Mouse (Mus musculus) cerebellum, adult 2 months (tissue): ENCODE data around the gene Wdtc1.
A peak's percentile ranks its signal among the peaks of the same experiment; 100 is the strongest.

Source experiments
- CTCF ChIP-seq: fragments of 200-500 bp; IDR thresholded peaks from 2 replicates; pipeline ENCODE4 v1.5.1; 2011; ENCODE audit warnings: low read depth, mild to moderate bottlenecking, control low read depth, low read length, moderate library complexity, borderline replicate concordance; ENCODE audit not compliant: insufficient read depth
- POLR2A ChIP-seq: fragments of 200-500 bp; IDR thresholded peaks from 2 replicates; pipeline ENCODE4 v1.6.1; 2011; ENCODE audit warnings: low read length, control low read depth, borderline replicate concordance; ENCODE audit not compliant: insufficient read depth

DNA sequence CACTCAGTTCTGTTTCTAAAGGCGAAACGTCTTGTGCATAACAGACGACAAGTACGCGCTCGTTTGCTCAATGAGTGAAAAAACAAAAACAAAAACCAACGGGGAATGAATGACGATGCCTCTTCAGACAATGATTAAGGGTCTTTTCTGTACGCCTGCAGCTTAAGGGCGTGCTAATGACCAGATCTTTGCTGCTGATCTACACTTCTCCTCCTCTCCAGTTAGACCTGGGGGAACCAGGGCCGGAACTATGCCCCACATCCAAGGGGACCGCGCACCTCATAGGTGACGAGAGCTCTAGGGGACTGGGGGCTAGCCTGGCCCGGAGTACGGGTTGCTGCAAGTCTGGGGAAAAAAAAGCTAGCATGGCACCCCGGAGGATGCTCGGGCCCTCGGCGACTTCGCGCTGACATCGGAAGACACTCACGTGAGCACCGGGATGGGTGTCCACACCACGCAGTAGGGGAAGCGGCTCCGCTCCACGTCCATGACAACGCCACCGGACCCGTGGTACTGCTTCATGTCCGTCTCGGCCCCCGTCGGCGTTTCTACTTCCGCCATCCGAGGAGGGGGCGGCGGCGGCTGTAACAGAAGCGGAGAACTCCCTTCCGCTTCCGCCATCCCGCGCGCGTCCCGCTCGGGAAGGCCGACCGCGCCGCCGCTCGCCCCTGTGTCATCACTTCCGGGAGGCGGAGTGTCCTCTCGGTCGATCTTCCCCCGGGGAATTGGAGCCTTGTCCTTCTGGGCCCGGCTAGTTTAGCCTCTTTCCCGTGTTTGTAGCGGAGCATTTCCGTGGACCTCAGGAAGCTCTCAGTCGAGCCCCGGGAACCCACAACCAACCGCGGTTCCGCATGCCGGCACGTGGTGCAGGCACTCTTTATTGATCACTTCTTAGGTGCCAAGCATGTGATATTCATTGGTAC is 75.9 kb downstream of the Wdtc1 start, which contains the start of gene Tmem222:
- TF ChIP-seq CTCF = no peak
- TF ChIP-seq POLR2A = peak; percentile 64; the same call in 1 of the 2 replicates
